Mouse (Mus musculus): ENCODE measurements around the gene Rce1. TPM values are rescaled to one million over a fixed set of nuclear protein-coding genes. Genes with fewer than 3 reads are reported as not detected.
"Not testable (repeated sequence)": the region's sequence is repeated elsewhere in the genome, so short reads cannot be mapped to it uniquely, and the experiment has no call there.

The Rce1 gene
- total and polyA plus RNA-seq, 3 experiments = 7.1 to 35.7 (median 8.7) TPM

GRCm38 (mm10) chr19:4587426-4587825 is 38.0 kb downstream of the Rce1 start:
- Histone ChIP-seq H3K4me1 (ENCODE audit: control insufficient read depth, insufficient read depth, low read length) (no peaks in the 10 kb centered on the region), H3K9ac (ENCODE audit: low read depth, low read length) (no peak overlapping the region), H3K27ac (no peak overlapping the region), H3K79me2 (replicated peaks; ENCODE audit: control insufficient read depth, insufficient read depth, low read length) (no peaks in the 10 kb centered on the region), H3K27me3 (ENCODE audit: control insufficient read depth, insufficient read depth, low read length) (no peaks in the 10 kb centered on the region), H3K4me3 (no peak overlapping the region), H3K36me3 (ENCODE audit: control insufficient read depth, insufficient read depth, low read length) (no peaks in the 10 kb centered on the region)
- TF ChIP-seq POLR2A (IDR thresholded peaks at IDR 0.05; ENCODE audit: insufficient read depth, low read depth, low read length) (no peak), CTCF (IDR thresholded peaks at IDR 0.05) (no peak)
- no peak for DNase-seq
- 63% methylated on average over 2 of the region's 2 CpGs for WGBS
- intact Hi-C loops (cut with DNase I) = no loop called here

- H3K36me3 ChIP-seq (ENCODE audit: control insufficient read depth, insufficient read depth, low read length); intact Hi-C loops (cut with DNase I); DNase-seq; H3K9ac ChIP-seq (ENCODE audit: low read depth, low read length); H3K27ac ChIP-seq; H3K4me1 ChIP-seq (ENCODE audit: control insufficient read depth, insufficient read depth, low read length); H3K4me3 ChIP-seq; H3K79me2 ChIP-seq (replicated peaks; ENCODE audit: control insufficient read depth, insufficient read depth, low read length); H3K27me3 ChIP-seq (ENCODE audit: control insufficient read depth, insufficient read depth, low read length): not testable (repeated sequence)
Measured at GRCm38 (mm10) chr19:4586783-4587182, 38.7 kb downstream of the Rce1 start.

GRCm38 (mm10) chr19:4583856-4584255 is 41.6 kb downstream of the Rce1 start:
- Histone ChIP-seq H3K4me3 (no peak overlapping the region), H3K4me1 (ENCODE audit: control insufficient read depth, insufficient read depth, low read length) (no peaks in the 10 kb centered on the region; the same call in 1 of the 2 replicates), H3K36me3 (ENCODE audit: control insufficient read depth, insufficient read depth, low read length) (no peaks in the 10 kb centered on the region), H3K79me2 (replicated peaks; ENCODE audit: control insufficient read depth, insufficient read depth, low read length) (no peaks in the 10 kb centered on the region), H3K27ac (no peak overlapping the region), H3K27me3 (ENCODE audit: control insufficient read depth, insufficient read depth, low read length) (no peaks in the 10 kb centered on the region), H3K9ac (ENCODE audit: low read depth, low read length) (no peak overlapping the region)
- DNase-seq = no peak
- TF ChIP-seq CTCF (IDR thresholded peaks at IDR 0.05) (no peak), EP300 (IDR thresholded peaks at IDR 0.05; ENCODE audit: insufficient read depth, low read depth, low read length) (no peak), POLR2A (IDR thresholded peaks at IDR 0.05; ENCODE audit: insufficient read depth, low read depth, low read length) (no peak)
- intact Hi-C loops (cut with DNase I) = no loop called here
- 55% methylated on average over 2 of the region's 2 CpGs for WGBS

- TF ChIP-seq EP300 (IDR thresholded peaks at IDR 0.05; ENCODE audit: insufficient read depth, low read depth, low read length) (no peak), CTCF (IDR thresholded peaks at IDR 0.05) (no peak), POLR2A (IDR thresholded peaks at IDR 0.05; ENCODE audit: insufficient read depth, low read depth, low read length) (no peak)
- Histone ChIP-seq H3K36me3 (ENCODE audit: control insufficient read depth, insufficient read depth, low read length) (no peaks in the 10 kb centered on the region), H3K27ac (no peak overlapping the region), H3K9ac (ENCODE audit: low read depth, low read length) (no peak overlapping the region), H3K4me3 (no peak overlapping the region), H3K27me3 (ENCODE audit: control insufficient read depth, insufficient read depth, low read length) (no peaks in the 10 kb centered on the region), H3K79me2 (replicated peaks; ENCODE audit: control insufficient read depth, insufficient read depth, low read length) (no peaks in the 10 kb centered on the region), H3K4me1 (ENCODE audit: control insufficient read depth, insufficient read depth, low read length) (peaks cover 2% of the 10 kb centered on the region; the same call in 1 of the 2 replicates)
- intact Hi-C loops (cut with DNase I) = loop anchor here (5.0 kb wide), 1 partner anchor 82 kb away; the partner anchor contains the start of gene 2010003K11Rik
- WGBS = 83% methylated on average over 5 of the region's 5 CpGs
- DNase-seq = no peak
Measured at GRCm38 (mm10) chr19:4579296-4579695, 46.1 kb downstream of the Rce1 start.

- Histone ChIP-seq H3K27ac (no peak overlapping the region), H3K27me3 (ENCODE audit: control insufficient read depth, insufficient read depth, low read length) (no peaks in the 10 kb centered on the region), H3K79me2 (replicated peaks; ENCODE audit: control insufficient read depth, insufficient read depth, low read length) (no peaks in the 10 kb centered on the region), H3K4me3 (no peak overlapping the region), H3K4me1 (ENCODE audit: control insufficient read depth, insufficient read depth, low read length) (peaks cover 2% of the 10 kb centered on the region; the same call in 1 of the 2 replicates), H3K9ac (ENCODE audit: low read depth, low read length) (no peak overlapping the region), H3K36me3 (ENCODE audit: control insufficient read depth, insufficient read depth, low read length) (no peaks in the 10 kb centered on the region)
- intact Hi-C loops (cut with DNase I) = loop anchor here (5.0 kb wide), 1 partner anchor 81 kb away; the partner anchor contains the start of gene 2010003K11Rik
- DNase-seq = peak; percentile 31 to 62
- 42% methylated on average over 2 of the region's 2 CpGs for WGBS
- TF ChIP-seq EP300 (IDR thresholded peaks at IDR 0.05; ENCODE audit: insufficient read depth, low read depth, low read length) (no peak), POLR2A (IDR thresholded peaks at IDR 0.05; ENCODE audit: insufficient read depth, low read depth, low read length) (no peak), CTCF (IDR thresholded peaks at IDR 0.05) (no peak)
Measured at GRCm38 (mm10) chr19:4578799-4579198, 46.6 kb downstream of the Rce1 start.

- H3K36me3 ChIP-seq (ENCODE audit: control insufficient read depth, insufficient read depth, low read length) = no peaks in the 10 kb centered on the region
- H3K4me1 ChIP-seq (ENCODE audit: control insufficient read depth, insufficient read depth, low read length) = no peaks in the 10 kb centered on the region
- DNase-seq = no peak
- no peak overlapping the region for H3K27ac ChIP-seq
- H3K79me2 ChIP-seq (replicated peaks; ENCODE audit: control insufficient read depth, insufficient read depth, low read length) = no peaks in the 10 kb centered on the region
- no peak overlapping the region for H3K4me3 ChIP-seq
- H3K27me3 ChIP-seq (ENCODE audit: control insufficient read depth, insufficient read depth, low read length) = no peaks in the 10 kb centered on the region
- H3K9ac ChIP-seq (ENCODE audit: low read depth, low read length) = no peak overlapping the region
- 91% methylated on average over 1 of the region's 1 CpGs for WGBS
- TF ChIP-seq CTCF (IDR thresholded peaks at IDR 0.05) (peak; percentile 33), EP300 (IDR thresholded peaks at IDR 0.05; ENCODE audit: insufficient read depth, low read depth, low read length) (no peak)
- intact Hi-C loops (cut with DNase I) = no loop called here
Measured at GRCm38 (mm10) chr19:4573241-4573640, 52.2 kb downstream of the Rce1 start.

Small RNA genes within 50 kb of the gene (microRNA-seq; reads per million reads assigned to microRNA genes)
- gene Mir6986 = 0.39 to 0.56 reads per million in 2 experiments

Other genes with a start within 250 kb of the Rce1 start
- gene Kdm2a, start 227.4 kb downstream of the Rce1 start, total RNA-seq (2021) = 10 to 100 TPM; 36.4 to 38.6 TPM
- gene Kdm2a, start 227.4 kb downstream of the Rce1 start, polyA plus RNA-seq (2012; rRNA removed) = 49.7 and 82.9 TPM in 2 replicates
- 1 to 10 TPM; 5.3 to 5.5 TPM for gene Rhod, start 186.2 kb downstream of the Rce1 start, total RNA-seq (2021)
- gene Rhod, start 186.2 kb downstream of the Rce1 start, polyA plus RNA-seq (2012; rRNA removed) = 8.5 and 9.2 TPM in 2 replicates
- 10 to 100 TPM in 1 of 2 experiments, 1 to 10 TPM in 1; 6.9 to 13.2 TPM for gene Syt12, start 148.2 kb downstream of the Rce1 start, total RNA-seq (2021)
- 1.8 and 3.2 TPM in 2 replicates for gene Syt12, start 148.2 kb downstream of the Rce1 start, polyA plus RNA-seq (2012; rRNA removed)
- gene 2010003K11Rik, start 127.1 kb downstream of the Rce1 start, total RNA-seq (2021) = not detected
- gene 2010003K11Rik, start 127.1 kb downstream of the Rce1 start, polyA plus RNA-seq (2012; rRNA removed) = 0.29 and 0.70 TPM in 2 replicates
- gene Pcx, start 115.2 kb downstream of the Rce1 start, total RNA-seq (2021) = 10 to 100 TPM; 44.8 to 52.5 TPM
- 25.1 and 39.0 TPM in 2 replicates for gene Pcx, start 115.2 kb downstream of the Rce1 start, polyA plus RNA-seq (2012; rRNA removed)
- 1 to 10 TPM; 7.7 to 9.4 TPM for gene Lrfn4, start 10.0 kb downstream of the Rce1 start, total RNA-seq (2021)
- gene Lrfn4, start 10.0 kb downstream of the Rce1 start, polyA plus RNA-seq (2012; rRNA removed) = 12.4 and 15.3 TPM in 2 replicates
- not detected for gene Gm960, start 73.0 kb upstream of the Rce1 start, total RNA-seq (2021)
- not detected in 2 replicates for gene Gm960, start 73.0 kb upstream of the Rce1 start, polyA plus RNA-seq (2012; rRNA removed)
- gene Sptbn2, start 85.5 kb upstream of the Rce1 start, total RNA-seq (2021) = under 1 TPM; 0.23 to 0.27 TPM
- 0.18 and 0.20 TPM in 2 replicates for gene Sptbn2, start 85.5 kb upstream of the Rce1 start, polyA plus RNA-seq (2012; rRNA removed)
- 1 to 10 TPM; 6.3 to 6.5 TPM for gene Rbm4b, start 130.9 kb upstream of the Rce1 start, total RNA-seq (2021)
- gene Rbm4b, start 130.9 kb upstream of the Rce1 start, polyA plus RNA-seq (2012; rRNA removed) = 5.1 and 6.9 TPM in 2 replicates
- 10 to 100 TPM; 39.4 to 46.3 TPM for gene Rbm4, start 168.3 kb upstream of the Rce1 start, total RNA-seq (2021)
- gene Rbm4, start 168.3 kb upstream of the Rce1 start, polyA plus RNA-seq (2012; rRNA removed) = 39.2 and 63.1 TPM in 2 replicates
- gene Gm21992, start 186.0 kb upstream of the Rce1 start, total RNA-seq (2021) = 10 to 100 TPM in 1 of 2 experiments, 1 to 10 TPM in 1; 8.0 to 16.9 TPM
- gene Gm21992, start 186.0 kb upstream of the Rce1 start, polyA plus RNA-seq (2012; rRNA removed) = 9.3 and 18.4 TPM in 2 replicates
- gene Rbm14, start 186.0 kb upstream of the Rce1 start, total RNA-seq (2021) = 10 to 100 TPM; 19.5 to 25.4 TPM
- 16.2 and 17.2 TPM in 2 replicates for gene Rbm14, start 186.0 kb upstream of the Rce1 start, polyA plus RNA-seq (2012; rRNA removed)
- gene Ccs, start 213.7 kb upstream of the Rce1 start, total RNA-seq (2021) = 10 to 100 TPM; 23.1 to 28.5 TPM
- 26.3 and 27.3 TPM in 2 replicates for gene Ccs, start 213.7 kb upstream of the Rce1 start, polyA plus RNA-seq (2012; rRNA removed)
- not detected for gene Ccdc87, start 213.7 kb upstream of the Rce1 start, total RNA-seq (2021)
- gene Ccdc87, start 213.7 kb upstream of the Rce1 start, polyA plus RNA-seq (2012; rRNA removed) = 0.16 TPM in 1 of 2 replicates, not detected in the other
- 10 to 100 TPM; 66.6 to 80.6 TPM for gene Ctsf, start 229.5 kb upstream of the Rce1 start, total RNA-seq (2021)
- gene Ctsf, start 229.5 kb upstream of the Rce1 start, polyA plus RNA-seq (2012; rRNA removed) = 80.8 and 80.9 TPM in 2 replicates